Mouse (Mus musculus) forebrain, embryonic 13.5 days (tissue): ENCODE measurements around the gene Plcb1. TPM values are rescaled to one million over a fixed set of nuclear protein-coding genes. Genes with fewer than 3 reads are reported as not detected.

ENCODE experiments used
- ATAC-seq: fragments of 200-750 bp; cut with Nextera tagmentation; 2 replicates; pipeline ENCODE4 v1.8.0; 2017
- H3K27ac ChIP-seq: fragments of 300-500 bp; sonication (generic); 2 replicates; pipeline ENCODE4 v1.5.1; 2015; ENCODE audit warnings: inconsistent platforms, mild to moderate bottlenecking, moderate library complexity
- H3K27me3 ChIP-seq: fragments of 300-500 bp; sonication (generic); 2 replicates; pipeline ENCODE4 v1.6.1; 2015; ENCODE audit warnings: mild to moderate bottlenecking, inconsistent platforms
- H3K36me3 ChIP-seq: fragments of 300-500 bp; sonication (generic); 2 replicates; pipeline ENCODE4 v1.6.1; 2015; ENCODE audit warnings: mild to moderate bottlenecking, inconsistent platforms; ENCODE audit not compliant: poor library complexity, severe bottlenecking
- H3K4me1 ChIP-seq: fragments of 300-500 bp; sonication (generic); 2 replicates; pipeline ENCODE4 v1.6.1; 2015; ENCODE audit warnings: inconsistent platforms
- H3K4me2 ChIP-seq: fragments of 300-500 bp; sonication (generic); 2 replicates; pipeline ENCODE4 v1.6.1; 2015; ENCODE audit warnings: inconsistent platforms, mild to moderate bottlenecking, moderate library complexity
- H3K4me3 ChIP-seq: fragments of 300-500 bp; sonication (generic); 2 replicates; pipeline ENCODE4 v1.5.1; 2015; ENCODE audit warnings: mild to moderate bottlenecking, inconsistent platforms
- H3K9ac ChIP-seq: fragments of 300-500 bp; sonication (generic); 2 replicates; pipeline ENCODE4 v1.6.1; 2015; ENCODE audit warnings: mild to moderate bottlenecking, inconsistent platforms
- H3K9me3 ChIP-seq: fragments of 300-500 bp; sonication (generic); replicated peaks from 2 replicates; pipeline ENCODE4 v1.6.1; 2016; ENCODE audit warnings: inconsistent platforms
- WGBS: fragments of 180-500 bp; shearing (Covaris S2); methylation state at CpG from one replicate; pipeline ENCODE4 v1.1.7; 2015; 5-methylcytosine and 5-hydroxymethylcytosine counted together
- polyA plus RNA-seq: library from polyadenylated mRNA; unstranded; fragments of >200 nt; fragmentation: Nextera tagmentation; extraction: Ambion mirVana; gene quantifications from 2 replicates; pipeline ENCODE4 v1.2.1, GENCODE M21; 2015

Gene Plcb1
- polyA plus RNA-seq, 1 experiment from 2014 or later = 27.3 TPM

DNA sequence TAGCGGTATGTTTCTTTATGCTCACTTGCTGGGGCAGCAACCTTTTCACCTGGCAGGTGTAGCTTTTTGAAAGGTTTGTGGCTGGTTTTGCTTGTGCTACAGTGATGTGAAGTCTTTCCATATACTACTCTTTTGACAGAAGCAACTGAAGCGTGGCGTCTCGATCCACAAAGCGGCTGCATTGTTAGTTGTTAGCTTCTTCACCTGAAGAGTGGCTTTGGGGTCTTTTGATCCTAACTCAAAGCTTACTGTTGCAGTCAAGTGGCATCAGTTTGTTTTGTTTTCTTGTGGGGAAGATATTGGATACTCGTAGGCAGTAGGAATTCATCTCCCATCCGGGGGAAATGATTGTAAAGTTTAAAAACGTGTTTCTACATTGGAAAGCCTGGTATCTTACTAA lies 160.5 kb downstream of the Plcb1 start:
- no peak for ATAC-seq
- H3K9me3 ChIP-seq = no peaks in the 10 kb centered on the region
- H3K9ac ChIP-seq = no peak overlapping the region
- 82% methylated on average over 8 of the region's 8 CpGs for WGBS
- H3K4me2 ChIP-seq = no peak overlapping the region
- peaks cover 4% of the 10 kb centered on the region for H3K4me1 ChIP-seq
- no peak overlapping the region for H3K27ac ChIP-seq
- no peaks in the 10 kb centered on the region for H3K36me3 ChIP-seq
- H3K4me3 ChIP-seq = no peak overlapping the region
- no peaks in the 10 kb centered on the region for H3K27me3 ChIP-seq

DNA sequence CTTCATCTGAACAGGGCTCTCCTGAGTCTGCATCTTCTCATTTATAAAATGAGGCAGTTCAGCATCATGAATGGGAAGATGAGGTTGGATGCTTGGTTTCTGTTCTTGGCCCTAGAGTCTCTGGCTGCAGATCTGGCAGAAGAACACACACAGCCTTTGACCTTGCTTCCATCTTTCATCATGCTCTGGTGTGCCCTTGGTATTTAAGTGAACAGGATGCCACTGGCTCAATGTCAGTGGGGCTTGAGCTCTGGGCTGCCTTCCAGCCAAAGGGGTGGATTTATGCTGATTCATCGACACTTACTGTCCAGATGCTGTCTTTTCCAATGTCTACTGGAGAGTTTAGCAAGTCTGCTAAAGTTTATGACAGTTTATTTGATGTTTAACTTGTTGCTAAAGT lies 161.0 kb downstream of the Plcb1 start:
- Histone ChIP-seq H3K36me3 (no peaks in the 10 kb centered on the region), H3K9ac (no peak overlapping the region), H3K4me3 (no peak overlapping the region), H3K4me2 (no peak overlapping the region), H3K4me1 (peaks cover 4% of the 10 kb centered on the region), H3K9me3 (no peaks in the 10 kb centered on the region), H3K27ac (no peak overlapping the region), H3K27me3 (no peaks in the 10 kb centered on the region)
- whole genome bisulfite sequencing = 83% methylated on average over 1 of the region's 1 CpGs
- ATAC-seq = no peak

DNA sequence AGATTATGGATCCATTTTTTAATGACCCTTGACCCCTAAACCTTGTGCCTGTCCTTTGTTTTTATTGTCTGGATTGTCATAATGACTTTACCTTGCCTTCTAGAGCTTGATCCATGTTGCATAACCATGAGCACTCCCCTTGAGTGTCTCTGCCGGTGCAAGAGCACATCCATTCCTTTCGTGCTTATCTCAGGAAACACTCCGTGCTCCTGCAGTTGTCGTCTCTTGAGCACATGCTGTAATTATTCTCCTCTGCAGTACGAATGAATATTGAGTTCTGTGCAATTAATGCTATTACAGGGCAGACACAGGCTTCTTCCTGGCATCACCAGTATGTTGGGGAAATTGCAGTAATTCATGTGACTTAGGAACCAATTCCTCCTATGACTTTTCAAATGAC lies 166.2 kb downstream of the Plcb1 start:
- ATAC-seq = no peak
- Histone ChIP-seq H3K9ac (no peak overlapping the region), H3K9me3 (no peaks in the 10 kb centered on the region), H3K4me1 (no peaks in the 10 kb centered on the region), H3K27ac (no peak overlapping the region), H3K27me3 (no peaks in the 10 kb centered on the region), H3K4me2 (no peak overlapping the region), H3K36me3 (no peaks in the 10 kb centered on the region), H3K4me3 (no peak overlapping the region)
- WGBS = 79% methylated on average over 5 of the region's 5 CpGs

DNA sequence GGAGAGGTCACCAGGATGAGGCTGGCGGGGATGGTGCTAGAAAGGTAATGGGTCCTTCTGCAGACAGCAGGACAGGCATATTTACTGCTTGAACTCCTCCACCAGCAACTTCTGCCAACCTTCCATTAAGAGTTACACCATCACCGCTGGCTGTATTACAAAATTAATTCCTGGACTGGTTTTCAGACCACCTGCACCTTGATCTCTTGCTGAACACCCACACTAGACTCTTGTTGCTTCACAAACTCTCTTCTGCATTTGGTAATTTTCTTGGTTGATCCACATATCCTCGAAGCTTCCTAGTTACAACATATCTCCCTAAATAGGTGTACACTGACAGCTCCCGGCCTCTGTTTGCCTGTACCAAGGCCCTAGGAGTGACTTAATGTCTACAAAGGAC lies 170.6 kb downstream of the Plcb1 start:
- H3K36me3 ChIP-seq = no peaks in the 10 kb centered on the region
- no peaks in the 10 kb centered on the region for H3K9me3 ChIP-seq
- no peaks in the 10 kb centered on the region for H3K4me1 ChIP-seq
- WGBS = 90% methylated on average over 4 of the region's 4 CpGs
- no peak overlapping the region for H3K27ac ChIP-seq
- H3K27me3 ChIP-seq = no peaks in the 10 kb centered on the region
- H3K4me3 ChIP-seq = no peak overlapping the region
- no peak for ATAC-seq
- H3K4me2 ChIP-seq = no peak overlapping the region
- no peak overlapping the region for H3K9ac ChIP-seq

DNA sequence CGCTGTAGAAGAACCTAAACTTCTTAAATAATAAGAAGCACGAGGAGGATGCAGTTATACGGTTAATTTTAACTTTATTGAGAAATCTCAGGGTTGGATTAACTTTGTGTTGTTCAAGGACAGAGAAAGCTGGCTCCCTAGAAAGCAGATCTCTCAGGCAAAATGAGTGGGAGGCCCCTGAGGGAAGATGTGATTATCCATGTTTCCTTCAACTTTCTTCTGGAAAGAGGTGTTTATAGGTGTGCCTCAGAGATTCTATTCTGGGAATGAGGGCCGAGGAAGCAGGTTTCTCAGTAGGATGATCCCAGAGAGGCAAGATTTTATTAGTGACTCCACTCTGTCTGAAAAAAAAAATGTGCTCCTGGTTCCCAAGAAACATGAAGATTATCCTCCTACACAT lies 180.3 kb downstream of the Plcb1 start:
- no peak overlapping the region for H3K4me2 ChIP-seq
- no peak overlapping the region for H3K4me3 ChIP-seq
- H3K27me3 ChIP-seq = no peaks in the 10 kb centered on the region
- WGBS = 89% methylated on average over 4 of the region's 4 CpGs
- H3K9ac ChIP-seq = no peak overlapping the region
- no peak overlapping the region for H3K27ac ChIP-seq
- H3K9me3 ChIP-seq = no peaks in the 10 kb centered on the region
- ATAC-seq = no peak
- H3K36me3 ChIP-seq = no peaks in the 10 kb centered on the region
- no peaks in the 10 kb centered on the region for H3K4me1 ChIP-seq

DNA sequence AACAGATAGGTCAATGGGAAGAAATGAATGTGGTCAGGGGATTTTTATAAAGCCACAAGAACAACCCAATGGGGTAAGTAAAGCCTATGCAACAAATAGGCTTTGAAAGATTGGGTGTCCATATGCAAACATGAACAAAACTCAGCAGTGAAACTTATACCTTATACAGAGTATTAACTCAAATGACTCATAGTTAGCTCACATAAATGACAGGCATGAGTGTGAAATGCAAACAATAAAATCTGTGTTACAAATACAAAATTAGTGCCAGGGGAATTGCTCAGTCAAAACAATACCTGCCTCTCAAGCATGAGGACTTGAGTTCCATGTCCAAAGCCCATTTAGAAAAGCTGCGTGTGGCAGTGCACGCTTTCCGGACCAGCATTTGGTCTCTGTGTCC lies 182.5 kb downstream of the Plcb1 start:
- Histone ChIP-seq H3K36me3 (no peaks in the 10 kb centered on the region), H3K9me3 (no peaks in the 10 kb centered on the region), H3K4me3 (no peak overlapping the region), H3K9ac (no peak overlapping the region), H3K27ac (no peak overlapping the region), H3K4me2 (no peak overlapping the region), H3K4me1 (no peaks in the 10 kb centered on the region), H3K27me3 (no peaks in the 10 kb centered on the region)
- WGBS = 83% methylated on average over 3 of the region's 3 CpGs
- ATAC-seq = no peak

DNA sequence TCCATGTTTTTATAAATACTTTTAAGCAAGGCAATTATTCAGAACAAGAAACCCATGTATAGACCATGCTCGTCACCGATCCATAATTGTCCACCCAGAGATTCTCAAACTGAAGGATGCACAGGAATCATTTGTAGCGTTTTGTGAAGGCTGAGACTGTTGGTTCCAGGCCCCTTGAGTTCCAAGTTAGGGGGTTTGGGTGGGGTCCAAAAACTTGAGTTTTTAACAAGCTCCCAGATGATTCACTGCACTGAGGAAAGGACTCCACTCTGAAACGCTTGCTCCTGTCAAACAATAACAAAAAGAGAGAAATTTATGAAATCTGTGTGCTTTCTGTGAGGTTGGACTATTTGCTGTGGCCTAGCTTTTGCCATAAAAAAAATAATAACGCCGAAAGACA lies 186.5 kb downstream of the Plcb1 start:
- 90% methylated on average over 6 of the region's 6 CpGs for WGBS
- no peaks in the 10 kb centered on the region for H3K27me3 ChIP-seq
- no peak overlapping the region for H3K9ac ChIP-seq
- H3K9me3 ChIP-seq = no peaks in the 10 kb centered on the region
- H3K4me2 ChIP-seq = no peak overlapping the region
- H3K4me1 ChIP-seq = peaks cover 9% of the 10 kb centered on the region
- no peak overlapping the region for H3K27ac ChIP-seq
- H3K36me3 ChIP-seq = no peaks in the 10 kb centered on the region
- H3K4me3 ChIP-seq = no peak overlapping the region
- no peak for ATAC-seq

DNA sequence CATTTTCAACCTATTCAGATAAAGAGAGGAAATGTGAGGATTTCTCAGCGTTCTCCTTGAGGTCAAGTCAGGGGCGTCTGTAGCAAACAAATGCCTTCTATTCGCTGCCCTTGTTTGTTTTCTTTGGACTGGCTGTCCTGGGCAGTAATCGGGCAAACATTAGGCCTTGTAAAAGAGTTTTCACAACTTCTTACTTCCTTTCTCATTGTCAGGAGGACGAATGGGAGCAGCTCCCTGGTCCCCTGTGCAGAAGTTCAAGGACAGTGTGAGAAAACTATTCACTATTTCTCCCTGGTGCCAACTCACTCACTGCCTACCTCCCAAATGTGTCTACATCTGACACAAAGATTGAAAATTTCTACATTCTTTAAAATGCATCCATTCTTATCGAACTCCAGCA lies 188.8 kb downstream of the Plcb1 start:
- Histone ChIP-seq H3K4me1 (peaks cover 9% of the 10 kb centered on the region), H3K9ac (no peak overlapping the region), H3K9me3 (no peaks in the 10 kb centered on the region), H3K27me3 (no peaks in the 10 kb centered on the region), H3K36me3 (no peaks in the 10 kb centered on the region), H3K4me3 (no peak overlapping the region), H3K27ac (no peak overlapping the region), H3K4me2 (no peak overlapping the region)
- ATAC-seq = no peak
- WGBS = 55% methylated on average over 6 of the region's 6 CpGs

DNA sequence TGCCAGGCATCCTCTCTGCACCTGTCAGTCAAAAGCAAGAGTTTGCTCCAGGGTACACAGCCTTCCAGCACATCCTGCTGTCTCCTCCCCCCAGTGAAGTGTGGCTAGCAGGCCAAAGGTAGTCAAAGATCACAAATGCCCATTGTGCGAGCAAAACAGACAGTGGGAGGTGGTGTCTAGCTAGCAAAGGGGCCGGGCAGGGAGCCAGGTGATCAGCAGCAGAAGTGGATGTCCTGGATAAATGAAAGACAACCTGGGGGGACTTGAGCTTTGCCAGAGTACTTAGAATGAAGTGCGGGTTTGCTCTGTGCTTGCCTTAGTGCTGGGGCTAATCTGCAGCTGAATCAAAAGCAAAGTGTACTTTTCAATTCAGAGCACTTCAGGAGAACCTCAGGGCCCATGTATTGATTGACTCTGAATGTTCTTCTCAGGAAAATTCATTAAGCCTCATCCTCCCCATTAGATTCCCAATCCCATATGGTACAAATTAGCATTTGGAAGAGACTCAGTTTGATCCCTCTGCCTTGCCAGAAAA lies 191.0 kb downstream of the Plcb1 start:
- H3K27me3 ChIP-seq = no peaks in the 10 kb centered on the region
- H3K36me3 ChIP-seq = no peaks in the 10 kb centered on the region
- H3K4me1 ChIP-seq = peaks cover 9% of the 10 kb centered on the region
- no peak overlapping the region for H3K4me3 ChIP-seq
- no peak overlapping the region for H3K9ac ChIP-seq
- ATAC-seq = peak; percentile 62
- 18% methylated on average over 3 of the region's 3 CpGs for WGBS
- H3K9me3 ChIP-seq = no peaks in the 10 kb centered on the region
- peak overlapping the region; percentile 68 for H3K27ac ChIP-seq
- H3K4me2 ChIP-seq = no peak overlapping the region

DNA sequence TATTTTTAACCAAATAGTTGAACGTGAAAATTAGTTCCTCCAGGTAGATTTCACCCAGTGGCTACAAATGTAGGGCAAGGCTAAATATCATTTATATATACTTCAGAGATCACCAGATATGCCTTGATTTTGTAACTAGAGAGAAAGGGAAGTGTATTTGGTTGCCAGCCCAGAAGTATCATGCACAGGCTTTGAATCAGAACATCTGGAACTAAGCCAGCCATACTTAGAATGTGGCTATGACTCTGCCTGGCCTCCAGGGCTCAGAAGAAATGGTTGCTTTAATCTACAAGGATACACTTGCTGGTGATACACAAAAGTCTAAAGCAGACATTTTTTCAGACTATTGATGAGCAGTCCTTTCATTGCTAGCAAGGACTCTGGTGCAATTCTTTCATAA lies 191.8 kb downstream of the Plcb1 start:
- Histone ChIP-seq H3K27me3 (no peaks in the 10 kb centered on the region), H3K4me3 (no peak overlapping the region), H3K4me2 (no peak overlapping the region), H3K27ac (no peak overlapping the region), H3K9me3 (no peaks in the 10 kb centered on the region), H3K4me1 (peaks cover 9% of the 10 kb centered on the region), H3K9ac (no peak overlapping the region), H3K36me3 (no peaks in the 10 kb centered on the region)
- 86% methylated on average over 1 of the region's 1 CpGs for WGBS
- no peak for ATAC-seq

DNA sequence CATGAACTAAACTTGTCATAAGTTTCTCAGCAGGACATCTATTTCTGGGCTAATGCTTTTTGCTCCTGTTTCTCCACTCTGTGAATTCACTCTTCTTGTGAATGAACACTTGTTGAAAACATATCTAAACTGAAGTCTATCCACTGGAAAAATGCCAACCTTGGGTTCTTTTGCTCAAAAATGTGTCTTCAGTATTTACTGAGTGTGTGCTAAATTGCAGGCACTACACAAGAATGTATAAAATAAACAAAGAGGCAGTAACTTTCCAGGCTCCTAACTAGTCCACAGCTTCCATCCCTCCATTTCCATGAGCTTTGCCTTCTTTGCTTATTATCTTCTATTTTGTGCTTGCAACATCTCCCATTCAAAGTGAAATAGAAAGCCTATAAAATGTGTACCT lies 195.5 kb downstream of the Plcb1 start:
- H3K36me3 ChIP-seq = no peaks in the 10 kb centered on the region
- no peaks in the 10 kb centered on the region for H3K9me3 ChIP-seq
- H3K27ac ChIP-seq = no peak overlapping the region
- no peak overlapping the region for H3K9ac ChIP-seq
- no peak overlapping the region for H3K4me2 ChIP-seq
- no peak overlapping the region for H3K4me3 ChIP-seq
- H3K4me1 ChIP-seq = peaks cover 8% of the 10 kb centered on the region
- ATAC-seq = no peak
- H3K27me3 ChIP-seq = no peaks in the 10 kb centered on the region

DNA sequence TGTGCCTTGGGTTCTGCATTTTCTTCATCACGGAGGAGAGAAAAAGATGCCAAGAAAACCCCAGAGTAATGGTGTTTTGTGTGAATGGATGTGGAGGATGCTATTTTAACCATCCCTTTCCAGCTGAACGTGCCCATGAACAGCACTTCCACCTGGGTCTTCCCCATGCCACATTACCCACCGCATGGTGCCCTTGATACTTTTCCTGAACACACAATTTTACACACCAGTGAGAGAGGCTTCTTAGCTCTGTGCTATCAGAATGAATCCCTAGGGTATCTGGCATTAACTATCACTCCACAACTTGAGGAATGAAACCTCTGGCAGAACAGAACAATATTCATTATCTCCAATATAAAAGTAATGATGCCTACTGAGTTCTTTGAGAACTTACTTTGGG lies 199.0 kb downstream of the Plcb1 start:
- 86% methylated on average over 3 of the region's 3 CpGs for WGBS

DNA sequence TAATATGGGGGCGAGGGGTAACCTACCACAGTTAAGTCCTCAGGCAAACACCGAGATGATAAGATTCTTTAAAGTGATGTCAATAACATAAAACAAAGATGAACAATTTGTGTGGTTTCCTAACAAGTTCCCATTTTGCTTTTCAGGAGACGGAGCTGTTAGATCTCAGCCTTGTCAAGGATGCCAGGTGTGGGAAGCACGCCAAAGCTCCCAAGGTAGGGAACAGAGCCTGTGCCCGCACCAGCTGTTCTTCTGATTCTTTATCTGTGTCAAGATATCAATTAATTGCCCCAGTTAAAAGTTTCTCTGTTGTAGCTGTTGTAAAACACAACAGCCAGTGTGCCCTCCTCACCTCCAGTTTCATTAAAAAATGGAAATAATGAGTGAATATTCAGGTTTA lies 202.1 kb downstream of the Plcb1 start:
- H3K4me3 ChIP-seq = no peak overlapping the region
- no peaks in the 10 kb centered on the region for H3K36me3 ChIP-seq
- H3K27ac ChIP-seq = no peak overlapping the region
- no peaks in the 10 kb centered on the region for H3K9me3 ChIP-seq
- no peaks in the 10 kb centered on the region for H3K27me3 ChIP-seq
- no peaks in the 10 kb centered on the region for H3K4me1 ChIP-seq
- ATAC-seq = no peak; the same call in 1 of the 2 replicates
- no peak overlapping the region for H3K4me2 ChIP-seq
- H3K9ac ChIP-seq = no peak overlapping the region
- WGBS = 74% methylated on average over 5 of the region's 5 CpGs

More for the DNA sequence above, 199.0 kb downstream of the Plcb1 start:
- Histone ChIP-seq H3K36me3 (no peaks in the 10 kb centered on the region), H3K27me3 (no peaks in the 10 kb centered on the region), H3K4me2 (no peak overlapping the region), H3K4me1 (no peaks in the 10 kb centered on the region), H3K4me3 (no peak overlapping the region), H3K9ac (no peak overlapping the region), H3K27ac (no peak overlapping the region), H3K9me3 (no peaks in the 10 kb centered on the region)
- ATAC-seq = no peak
